Mouse (Mus musculus) cerebellum, adult 9-10 months (tissue): ENCODE results near the gene Ccser1.

Source experiments
- DNase-seq: peaks from one replicate; pipeline ENCODE4 v3.0.0; 2022

The Ccser1 gene

GRCm38 (mm10) chr6:61300975-61301374, 120.9 kb downstream of the Ccser1 start:
- DNase-seq = no peak

GRCm38 (mm10) chr6:61301631-61302030, 121.5 kb downstream of the Ccser1 start:
- DNase-seq = peak; percentile 18

- no peak for DNase-seq
Measured at GRCm38 (mm10) chr6:61311324-61312091, 131.4 kb downstream of the Ccser1 start.

GRCm38 (mm10) chr6:61315884-61316601, 135.9 kb downstream of the Ccser1 start:
- peak; percentile 43 for DNase-seq

GRCm38 (mm10) chr6:61320842-61321241, 140.7 kb downstream of the Ccser1 start:
- DNase-seq = no peak

GRCm38 (mm10) chr6:61322328-61322727, 142.2 kb downstream of the Ccser1 start:
- DNase-seq = no peak

GRCm38 (mm10) chr6:61326131-61326530, 146.0 kb downstream of the Ccser1 start:
- DNase-seq = no peak

- no peak for DNase-seq
Measured at GRCm38 (mm10) chr6:61328981-61329380, 148.9 kb downstream of the Ccser1 start.

- DNase-seq = no peak
Measured at GRCm38 (mm10) chr6:61329593-61330540, 149.7 kb downstream of the Ccser1 start.

GRCm38 (mm10) chr6:61334466-61334865, 154.3 kb downstream of the Ccser1 start:
- DNase-seq = no peak

- DNase-seq = peak; percentile 57
Measured at GRCm38 (mm10) chr6:61347045-61347838, 167.1 kb downstream of the Ccser1 start.

- DNase-seq = peak; percentile 59
Measured at GRCm38 (mm10) chr6:61363722-61364121, 183.6 kb downstream of the Ccser1 start.

- peak; percentile 34 for DNase-seq
Measured at GRCm38 (mm10) chr6:61382526-61382925, 202.4 kb downstream of the Ccser1 start.

GRCm38 (mm10) chr6:61382991-61383390, 202.9 kb downstream of the Ccser1 start:
- no peak for DNase-seq

GRCm38 (mm10) chr6:61387046-61387445, 206.9 kb downstream of the Ccser1 start:
- DNase-seq = no peak

GRCm38 (mm10) chr6:61427490-61427889, 247.4 kb downstream of the Ccser1 start:
- no peak for DNase-seq

- peak; percentile 29 for DNase-seq
Measured at GRCm38 (mm10) chr6:61430881-61431725, 251.0 kb downstream of the Ccser1 start.

- no peak for DNase-seq
Measured at GRCm38 (mm10) chr6:61431726-61431984, 251.5 kb downstream of the Ccser1 start.

GRCm38 (mm10) chr6:61432167-61432566, 252.0 kb downstream of the Ccser1 start:
- DNase-seq = no peak

- no peak for DNase-seq
Measured at GRCm38 (mm10) chr6:61432703-61433102, 252.6 kb downstream of the Ccser1 start.

GRCm38 (mm10) chr6:61438165-61438564, 258.0 kb downstream of the Ccser1 start:
- no peak for DNase-seq
